Mouse (Mus musculus) neural tube, embryonic 13.5 days (tissue): ENCODE results near the gene Kcnk7. TPM values are rescaled to one million over a fixed set of nuclear protein-coding genes. Genes with fewer than 3 reads are reported as not detected.

ENCODE experiments used
- ATAC-seq: fragments of 200-750 bp; cut with Nextera tagmentation; 2 replicates; pipeline ENCODE4 v1.8.0; 2017; ENCODE audit warnings: low read depth, mild to moderate bottlenecking, moderate TSS enrichment, moderate library complexity
- H3K27ac ChIP-seq: fragments of 300-500 bp; sonication (generic); replicated peaks from 2 replicates; pipeline ENCODE4 v1.5.1; 2015; ENCODE audit warnings: moderate library complexity, mild to moderate bottlenecking, inconsistent platforms
- H3K27me3 ChIP-seq: fragments of 300-500 bp; sonication (generic); 2 replicates; pipeline ENCODE4 v1.6.1; 2015; ENCODE audit warnings: mild to moderate bottlenecking, inconsistent platforms
- H3K36me3 ChIP-seq: fragments of 300-500 bp; sonication (generic); 2 replicates; pipeline ENCODE4 v1.6.1; 2015; ENCODE audit warnings: mild to moderate bottlenecking, inconsistent platforms
- H3K4me1 ChIP-seq: fragments of 300-500 bp; sonication (generic); replicated peaks from 2 replicates; pipeline ENCODE4 v1.6.1; 2015; ENCODE audit warnings: inconsistent platforms
- H3K4me2 ChIP-seq: fragments of 300-500 bp; sonication (generic); 2 replicates; pipeline ENCODE4 v1.6.1; 2015; ENCODE audit warnings: inconsistent platforms, mild to moderate bottlenecking, moderate library complexity
- H3K4me3 ChIP-seq: fragments of 300-500 bp; sonication (generic); 2 replicates; pipeline ENCODE4 v1.5.1; 2015; ENCODE audit warnings: mild to moderate bottlenecking, inconsistent platforms
- H3K9ac ChIP-seq: fragments of 300-500 bp; sonication (generic); 2 replicates; pipeline ENCODE4 v1.6.1; 2015; ENCODE audit warnings: moderate library complexity, mild to moderate bottlenecking, inconsistent platforms
- H3K9me3 ChIP-seq: fragments of 300-500 bp; sonication (generic); 2 replicates; pipeline ENCODE4 v1.6.1; 2016; ENCODE audit warnings: inconsistent platforms
- WGBS: fragments of 180-500 bp; shearing (Covaris S2); methylation state at CpG from one replicate; pipeline ENCODE4 v1.1.7; 2015; 5-methylcytosine and 5-hydroxymethylcytosine counted together
- microRNA-seq: library from miRNA; unstranded; fragments of <30 nt; microRNA quantifications from one replicate; pipeline ENCODE4, GENCODE M21; 2016
- polyA plus RNA-seq: library from polyadenylated mRNA; unstranded; fragments of >200 nt; fragmentation: Nextera tagmentation; extraction: Ambion mirVana; gene quantifications from 2 replicates; pipeline ENCODE4 v1.2.1, GENCODE M21; 2015

The Kcnk7 gene
- polyA plus RNA-seq, 1 experiment from 2014 or later = not detected

DNA sequence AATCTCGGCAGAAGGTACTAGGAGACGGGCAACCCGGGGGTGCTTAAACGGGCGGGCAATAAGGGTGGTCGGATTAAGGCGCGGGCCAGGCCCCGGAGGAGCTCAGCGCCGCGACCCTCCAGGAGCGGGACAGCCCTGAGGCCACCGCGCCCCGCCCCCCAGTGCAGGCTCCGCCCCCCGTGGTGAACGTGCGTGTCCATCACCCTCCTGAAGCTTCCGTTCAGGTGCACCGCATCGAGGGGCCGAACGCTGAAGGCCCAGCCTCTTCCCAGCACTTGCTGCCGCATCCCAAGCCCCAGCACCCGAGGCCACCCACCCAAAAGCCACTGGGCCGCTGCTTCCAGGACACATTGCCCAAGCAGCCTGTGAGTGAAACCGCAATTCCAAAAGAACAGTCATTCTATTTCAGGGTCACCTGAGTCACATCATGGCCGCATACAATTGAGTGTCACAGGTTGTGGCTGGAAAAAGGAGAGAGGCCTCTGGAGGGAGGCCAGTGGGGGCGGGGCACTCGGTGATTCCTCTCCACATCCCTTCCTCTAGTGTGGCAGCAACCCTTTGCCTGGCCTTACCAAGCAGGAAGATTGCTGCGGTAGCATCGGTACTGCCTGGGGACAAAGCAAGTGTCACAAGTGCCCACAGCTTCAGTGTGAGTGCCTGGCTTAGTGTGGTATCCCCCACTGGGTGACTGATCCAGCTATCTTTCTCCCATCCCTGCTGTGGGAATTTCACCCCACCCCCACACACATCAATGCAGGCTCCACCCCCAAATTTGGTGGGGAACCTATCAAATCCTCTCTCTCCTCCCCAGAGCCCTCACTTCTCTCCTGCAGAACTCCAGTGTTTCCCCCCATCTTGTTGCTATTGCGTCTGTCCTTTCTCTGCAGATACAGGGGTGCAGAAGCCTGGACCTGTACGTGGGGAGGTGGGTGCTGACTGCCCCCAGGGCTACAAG lies 41.9 kb downstream of the Kcnk7 start:
- H3K4me1 ChIP-seq = peaks cover 55% of the 10 kb centered on the region
- no peaks in the 10 kb centered on the region for H3K9me3 ChIP-seq
- no peaks in the 10 kb centered on the region for H3K36me3 ChIP-seq
- H3K4me2 ChIP-seq = peak overlapping the region; percentile 50
- H3K27me3 ChIP-seq = peaks cover 86% of the 10 kb centered on the region
- no peak overlapping the region for H3K27ac ChIP-seq
- H3K9ac ChIP-seq = peak overlapping the region; percentile 61
- WGBS = 5% methylated on average over 32 of the region's 36 CpGs
- H3K4me3 ChIP-seq = peak overlapping the region; percentile 25
- no peak for ATAC-seq

DNA sequence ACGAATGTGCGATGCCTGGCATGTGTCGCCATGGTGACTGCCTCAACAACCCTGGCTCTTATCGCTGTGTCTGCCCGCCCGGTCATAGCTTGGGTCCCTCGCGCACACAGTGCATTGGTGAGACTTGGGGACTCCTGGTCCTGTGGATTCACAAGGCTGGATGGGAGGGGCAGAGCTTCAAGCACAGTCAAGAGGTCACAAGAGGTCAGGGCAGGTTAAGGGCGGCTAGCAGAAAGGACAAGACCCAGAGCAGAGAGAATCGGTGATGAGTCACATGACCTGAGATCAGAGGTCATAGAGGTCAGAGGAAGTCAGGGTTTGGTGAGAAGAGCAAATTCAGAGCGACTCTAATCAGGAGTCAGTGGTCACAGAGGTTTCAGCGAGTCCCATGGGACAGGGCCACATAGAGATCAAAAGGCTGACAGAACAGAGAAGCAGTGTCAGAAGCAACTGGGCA lies 42.8 kb downstream of the Kcnk7 start:
- Histone ChIP-seq H3K36me3 (no peaks in the 10 kb centered on the region), H3K4me1 (peaks cover 55% of the 10 kb centered on the region), H3K9me3 (no peaks in the 10 kb centered on the region), H3K9ac (no peak overlapping the region), H3K4me3 (no peak overlapping the region), H3K27me3 (peaks cover 95% of the 10 kb centered on the region), H3K4me2 (no peak overlapping the region), H3K27ac (no peak overlapping the region)
- 20% methylated on average over 12 of the region's 12 CpGs for WGBS
- no peak for ATAC-seq

DNA sequence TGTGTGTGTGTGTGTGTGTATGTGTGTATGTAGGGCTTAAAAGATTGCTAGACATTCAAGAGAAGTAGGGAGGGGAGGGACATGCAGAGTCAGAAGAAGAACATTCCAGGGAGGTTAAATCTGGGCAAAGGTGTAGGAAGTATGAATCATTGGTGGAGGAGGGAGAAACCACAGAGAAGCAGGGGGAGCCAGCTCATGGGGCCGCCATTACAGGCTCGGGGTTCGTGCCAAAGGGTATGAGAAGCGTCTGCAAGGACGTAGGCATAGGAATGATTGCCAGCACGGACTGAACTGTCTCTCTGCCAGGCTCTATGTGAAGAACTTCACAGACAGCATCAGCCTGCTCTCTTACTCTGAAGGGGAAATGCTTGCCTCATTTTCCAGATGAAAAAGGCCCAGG lies 45.3 kb downstream of the Kcnk7 start:
- Histone ChIP-seq H3K27ac (no peak overlapping the region), H3K9ac (no peak overlapping the region), H3K4me2 (no peak overlapping the region), H3K27me3 (peaks cover 95% of the 10 kb centered on the region), H3K4me3 (no peak overlapping the region), H3K4me1 (peaks cover 32% of the 10 kb centered on the region), H3K9me3 (no peaks in the 10 kb centered on the region), H3K36me3 (peaks cover 3% of the 10 kb centered on the region; the same call in 1 of the 2 replicates)
- 84% methylated on average over 6 of the region's 6 CpGs for WGBS
- no peak for ATAC-seq

DNA sequence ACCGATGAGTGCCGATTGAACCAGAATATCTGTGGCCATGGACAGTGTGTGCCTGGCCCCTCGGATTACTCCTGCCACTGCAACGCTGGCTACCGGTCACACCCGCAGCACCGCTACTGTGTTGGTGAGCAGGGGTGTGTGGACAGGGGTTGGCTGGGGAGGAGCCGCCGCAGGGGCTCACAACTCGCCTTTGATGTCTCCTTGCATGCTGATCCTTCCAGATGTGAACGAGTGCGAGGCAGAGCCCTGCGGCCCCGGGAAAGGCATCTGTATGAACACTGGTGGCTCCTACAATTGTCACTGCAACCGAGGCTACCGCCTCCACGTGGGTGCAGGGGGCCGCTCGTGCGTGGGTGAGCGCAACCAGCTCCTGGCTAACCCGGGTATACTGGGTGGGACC lies 46.8 kb downstream of the Kcnk7 start:
- no peak overlapping the region for H3K27ac ChIP-seq
- peak overlapping the region; percentile 34 for H3K9ac ChIP-seq
- ATAC-seq = no peak
- WGBS = 5% methylated on average over 22 of the region's 22 CpGs
- peaks cover 3% of the 10 kb centered on the region; the same call in 1 of the 2 replicates for H3K36me3 ChIP-seq
- peaks cover 22% of the 10 kb centered on the region for H3K4me1 ChIP-seq
- no peak overlapping the region for H3K4me2 ChIP-seq
- H3K27me3 ChIP-seq = peaks cover 95% of the 10 kb centered on the region
- no peak overlapping the region for H3K4me3 ChIP-seq
- H3K9me3 ChIP-seq = no peaks in the 10 kb centered on the region

DNA sequence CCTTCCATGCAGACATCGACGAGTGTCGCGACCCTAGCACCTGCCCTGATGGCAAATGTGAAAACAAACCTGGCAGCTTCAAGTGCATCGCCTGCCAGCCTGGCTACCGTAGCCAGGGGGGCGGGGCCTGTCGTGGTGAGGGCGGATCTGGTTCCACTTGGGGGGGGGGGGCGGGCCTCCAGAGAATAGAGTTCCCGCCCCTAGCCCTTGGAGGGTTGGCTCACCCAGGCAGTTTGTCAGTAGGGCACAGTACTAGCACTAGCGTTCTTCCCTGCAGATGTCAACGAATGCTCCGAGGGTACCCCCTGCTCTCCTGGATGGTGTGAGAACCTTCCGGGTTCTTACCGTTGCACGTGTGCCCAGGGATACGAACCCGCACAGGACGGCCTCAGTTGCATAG lies 47.6 kb downstream of the Kcnk7 start:
- whole genome bisulfite sequencing = 6% methylated on average over 20 of the region's 20 CpGs
- peak overlapping the region; percentile 34; the same call in 1 of the 2 replicates for H3K9ac ChIP-seq
- no peak overlapping the region for H3K4me3 ChIP-seq
- peaks cover 95% of the 10 kb centered on the region for H3K27me3 ChIP-seq
- no peak for ATAC-seq
- H3K36me3 ChIP-seq = peaks cover 3% of the 10 kb centered on the region; the same call in 1 of the 2 replicates
- H3K4me2 ChIP-seq = peak overlapping the region; percentile 9
- no peaks in the 10 kb centered on the region for H3K9me3 ChIP-seq
- no peak overlapping the region for H3K27ac ChIP-seq
- H3K4me1 ChIP-seq = peaks cover 20% of the 10 kb centered on the region

DNA sequence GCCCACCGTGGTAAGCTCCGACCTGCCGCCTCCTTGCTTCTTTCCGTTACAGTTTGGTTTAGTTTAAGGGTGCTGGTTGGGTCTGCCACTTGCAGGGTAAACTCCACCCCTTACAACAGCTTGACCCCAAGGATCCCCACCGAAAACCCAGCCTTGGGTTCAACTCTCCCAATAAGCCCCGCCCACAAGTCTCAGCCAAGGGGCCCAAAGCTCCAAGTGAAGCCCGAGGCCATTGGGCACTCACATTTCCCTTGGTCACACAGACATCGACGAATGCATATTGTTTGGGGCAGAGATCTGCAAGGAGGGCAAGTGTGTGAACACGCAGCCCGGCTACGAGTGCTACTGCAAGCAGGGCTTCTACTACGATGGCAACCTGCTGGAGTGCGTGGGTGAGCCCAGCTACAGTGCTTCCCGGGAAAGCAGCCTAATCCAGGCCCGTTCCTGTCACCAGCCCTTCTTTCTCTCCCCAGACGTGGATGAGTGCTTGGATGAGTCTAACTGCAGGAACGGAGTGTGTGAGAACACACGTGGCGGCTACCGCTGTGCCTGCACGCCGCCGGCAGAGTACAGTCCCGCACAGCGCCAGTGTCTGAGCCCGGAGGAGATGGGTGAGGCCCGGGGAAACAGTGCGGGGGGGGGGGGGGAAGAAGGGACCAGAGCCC lies 52.3 kb downstream of the Kcnk7 start:
- Histone ChIP-seq H3K4me3 (no peak overlapping the region), H3K27ac (no peak overlapping the region), H3K27me3 (peaks cover 82% of the 10 kb centered on the region), H3K9me3 (no peaks in the 10 kb centered on the region), H3K36me3 (peaks cover 46% of the 10 kb centered on the region), H3K9ac (peak overlapping the region; percentile 53), H3K4me1 (peaks cover 21% of the 10 kb centered on the region), H3K4me2 (peak overlapping the region; percentile 38)
- WGBS = 12% methylated on average over 21 of the region's 29 CpGs
- ATAC-seq = peak; percentile 14; the same call in 1 of the 2 replicates

Small RNA genes within 50 kb of the gene (microRNA-seq; reads per million reads assigned to microRNA genes)
- gene Mir6987 = not detected

Other genes starting within 250 kb of the Kcnk7 start
- gene Ccdc85b, start 246.5 kb upstream of the Kcnk7 start, polyA plus RNA-seq = 10.7 and 11.1 TPM in 2 replicates
- 163 and 164 TPM in 2 replicates for gene Fibp, start 243.8 kb upstream of the Kcnk7 start, polyA plus RNA-seq
- gene Ctsw, start 235.9 kb upstream of the Kcnk7 start, polyA plus RNA-seq = 3.2 and 5.6 TPM in 2 replicates
- gene Efemp2, start 230.4 kb upstream of the Kcnk7 start, polyA plus RNA-seq = 56.9 and 60.8 TPM in 2 replicates
- gene Mus81, start 216.0 kb upstream of the Kcnk7 start, polyA plus RNA-seq = 40.4 and 43.2 TPM in 2 replicates
- gene Cfl1, start 213.9 kb upstream of the Kcnk7 start, polyA plus RNA-seq = 3,494 and 3,643 TPM in 2 replicates
- not detected in 2 replicates for gene 1700020D05Rik, start 200.6 kb upstream of the Kcnk7 start, polyA plus RNA-seq
- 69.9 and 74.3 TPM in 2 replicates for gene Snx32, start 193.8 kb upstream of the Kcnk7 start, polyA plus RNA-seq
- gene Ovol1, start 143.7 kb upstream of the Kcnk7 start, polyA plus RNA-seq = 0.11 TPM in 1 of 2 replicates, not detected in the other
- gene Ap5b1, start 136.3 kb upstream of the Kcnk7 start, polyA plus RNA-seq = 2.9 and 3.5 TPM in 2 replicates
- 79.2 and 87.8 TPM in 2 replicates for gene Rnaseh2c, start 102.5 kb upstream of the Kcnk7 start, polyA plus RNA-seq
- 72.3 and 77.2 TPM in 2 replicates for gene Kat5, start 94.1 kb upstream of the Kcnk7 start, polyA plus RNA-seq
- 33.8 and 36.5 TPM in 2 replicates for gene Rela, start 66.9 kb upstream of the Kcnk7 start, polyA plus RNA-seq
- gene Sipa1, start 40.7 kb upstream of the Kcnk7 start, polyA plus RNA-seq = 19.1 and 19.8 TPM in 2 replicates
- gene Map3k11, start 15.6 kb upstream of the Kcnk7 start, polyA plus RNA-seq = 17.4 and 18.0 TPM in 2 replicates
- gene Pcnx3, start 15.5 kb upstream of the Kcnk7 start, polyA plus RNA-seq = 23.0 TPM in 2 replicates
- gene Ehbp1l1, start 21.9 kb downstream of the Kcnk7 start, polyA plus RNA-seq = 8.3 and 9.6 TPM in 2 replicates
- gene Fam89b, start 25.3 kb downstream of the Kcnk7 start, polyA plus RNA-seq = 186 and 194 TPM in 2 replicates
- gene Ltbp3, start 36.5 kb downstream of the Kcnk7 start, polyA plus RNA-seq = 16.0 and 17.0 TPM in 2 replicates
- 66.7 and 69.8 TPM in 2 replicates for gene Scyl1, start 67.1 kb downstream of the Kcnk7 start, polyA plus RNA-seq
- gene Frmd8, start 170.9 kb downstream of the Kcnk7 start, polyA plus RNA-seq = 21.1 and 23.3 TPM in 2 replicates
- gene Slc25a45, start 173.4 kb downstream of the Kcnk7 start, polyA plus RNA-seq = 1.6 and 2.3 TPM in 2 replicates
- 11.1 and 11.4 TPM in 2 replicates for gene Tigd3, start 189.8 kb downstream of the Kcnk7 start, polyA plus RNA-seq
- gene Dpf2, start 208.6 kb downstream of the Kcnk7 start, polyA plus RNA-seq = 117 and 135 TPM in 2 replicates
- gene Cdc42ep2, start 220.4 kb downstream of the Kcnk7 start, polyA plus RNA-seq = 11.8 and 13.5 TPM in 2 replicates